Mouse (Mus musculus): ENCODE measurements around the gene Selenof.
"Not testable (repeated sequence)": the region's sequence is repeated elsewhere in the genome, so short reads cannot be mapped to it uniquely, and the experiment has no call there.

The Selenof gene

DNA sequence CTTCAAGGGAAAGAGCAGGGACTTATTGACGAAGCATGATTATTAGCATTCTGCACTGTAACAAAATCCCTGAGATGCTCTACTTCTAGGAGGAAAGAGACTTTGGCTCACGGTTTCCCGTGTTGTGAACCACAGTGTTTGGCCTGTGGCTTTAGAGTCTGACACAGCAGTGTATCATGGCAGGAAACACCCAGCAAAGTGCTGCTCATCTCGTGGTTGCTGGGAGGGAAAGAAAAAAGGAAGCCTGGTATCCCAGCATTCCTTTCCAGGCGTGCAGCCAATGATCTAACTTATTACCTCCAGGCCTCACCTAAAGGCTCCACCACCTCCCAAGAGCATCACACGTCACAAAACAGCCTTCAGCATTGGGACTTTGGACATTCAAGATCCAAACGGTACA is 32.7 kb downstream of the Selenof start:
- DNase-seq (ENCODE audit: low spot score), result no peak

GRCm38 (mm10) chr3:144603558-144603957 is 33.5 kb downstream of the Selenof start:
- DNase-seq (ENCODE audit: low spot score), result no peak

DNA sequence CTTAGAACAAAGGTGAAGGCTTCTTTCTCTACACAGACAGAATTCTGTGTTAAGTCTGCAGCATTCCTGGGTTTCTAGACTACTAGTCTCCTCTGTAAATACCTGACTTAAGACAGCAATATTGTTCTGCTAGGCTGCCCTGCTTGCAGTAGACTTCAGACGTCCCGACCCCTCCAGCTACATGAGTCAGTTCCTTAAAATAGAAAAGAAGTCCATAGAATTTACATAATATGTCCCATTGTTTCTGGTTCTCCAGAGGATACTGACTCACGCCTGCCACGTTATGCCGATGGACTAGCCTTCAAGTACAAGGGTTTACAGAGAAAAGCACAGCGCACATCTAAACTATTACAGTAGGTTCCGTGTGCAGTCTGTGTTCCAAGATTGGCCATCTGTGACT is 34.1 kb downstream of the Selenof start:
- peak; percentile 7 for DNase-seq (ENCODE audit: low spot score)

DNA sequence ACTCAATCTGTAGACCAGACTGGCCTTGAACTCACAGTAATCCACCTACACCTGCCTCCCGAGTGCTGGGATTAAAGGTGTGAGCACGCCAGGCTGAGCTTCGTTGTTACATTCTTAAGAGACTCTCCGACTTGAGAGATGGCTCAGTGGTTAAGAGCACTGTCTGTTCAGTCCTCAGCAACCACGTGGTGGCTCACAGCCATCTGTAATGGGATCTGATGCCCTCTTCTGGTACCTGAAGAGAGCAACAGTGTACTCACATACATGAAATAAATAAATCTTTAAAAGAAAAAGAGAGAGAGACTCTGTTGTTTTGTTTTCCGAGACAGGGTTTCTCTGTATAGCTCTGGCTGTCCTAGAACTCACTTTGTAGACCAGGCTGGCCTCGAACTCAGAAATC is 35.7 kb downstream of the Selenof start:
- DNase-seq (ENCODE audit: low spot score), result not testable (repeated sequence)

- DNase-seq (ENCODE audit: low spot score), result no peak
Measured at GRCm38 (mm10) chr3:144606449-144606848, 36.3 kb downstream of the Selenof start.

- no peak for DNase-seq (ENCODE audit: low spot score)
Measured at GRCm38 (mm10) chr3:144608090-144608489, 38.0 kb downstream of the Selenof start.

GRCm38 (mm10) chr3:144610759-144611158 is 40.7 kb downstream of the Selenof start:
- no peak for DNase-seq (ENCODE audit: low spot score)

DNA sequence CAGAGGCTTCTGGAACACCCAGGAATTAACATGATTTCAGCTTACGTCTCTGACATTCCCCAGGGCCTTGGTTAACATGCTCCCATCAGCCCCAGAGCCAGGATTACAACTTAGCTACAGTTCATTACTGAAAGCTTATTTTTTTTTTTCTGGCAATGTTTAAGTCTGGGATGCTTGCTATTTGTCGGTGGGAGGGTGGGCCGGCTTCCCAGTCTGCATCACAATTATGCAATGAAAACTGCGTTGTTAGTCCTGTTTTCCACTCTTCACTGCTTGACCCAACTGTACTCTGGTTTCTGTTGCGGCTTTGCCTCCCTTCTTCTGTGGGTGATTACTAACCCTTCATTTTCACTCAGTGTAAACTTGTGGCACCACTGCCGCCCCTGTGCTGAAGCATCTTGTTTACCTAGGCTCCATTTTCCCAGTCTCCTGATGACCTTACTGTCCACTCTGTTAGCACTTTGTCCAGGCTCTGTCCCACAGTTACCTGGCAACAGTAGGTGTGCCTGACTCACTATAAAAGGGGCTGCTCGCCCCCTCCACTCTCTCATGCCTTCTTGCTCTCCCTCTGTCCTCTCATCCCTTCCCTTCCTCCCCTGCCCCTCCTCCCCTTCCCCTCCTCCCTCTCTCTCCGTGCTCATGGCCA is 41.6 kb downstream of the Selenof start:
- no peak for DNase-seq (ENCODE audit: low spot score)

DNA sequence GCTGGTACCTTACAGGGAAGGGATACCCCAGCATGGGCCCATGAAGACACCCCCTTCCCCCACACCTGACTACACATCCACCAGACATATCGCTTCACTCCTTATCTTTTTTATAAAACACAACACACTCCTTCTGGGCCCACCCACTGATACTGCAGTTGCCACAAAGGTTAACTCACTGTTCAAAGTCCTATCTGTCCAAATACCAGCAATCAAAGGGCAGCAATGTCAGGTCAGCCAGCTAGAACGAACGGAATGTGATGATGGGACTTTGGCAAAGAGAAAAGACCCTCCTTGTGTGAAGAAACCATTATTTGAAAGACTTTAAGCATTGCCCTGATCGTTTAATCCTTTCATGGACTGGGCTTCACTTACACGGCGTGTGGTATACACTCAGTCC is 42.3 kb downstream of the Selenof start:
- no peak for DNase-seq (ENCODE audit: low spot score)

GRCm38 (mm10) chr3:144614277-144614676 is 44.2 kb downstream of the Selenof start:
- no peak for DNase-seq (ENCODE audit: low spot score)

DNA sequence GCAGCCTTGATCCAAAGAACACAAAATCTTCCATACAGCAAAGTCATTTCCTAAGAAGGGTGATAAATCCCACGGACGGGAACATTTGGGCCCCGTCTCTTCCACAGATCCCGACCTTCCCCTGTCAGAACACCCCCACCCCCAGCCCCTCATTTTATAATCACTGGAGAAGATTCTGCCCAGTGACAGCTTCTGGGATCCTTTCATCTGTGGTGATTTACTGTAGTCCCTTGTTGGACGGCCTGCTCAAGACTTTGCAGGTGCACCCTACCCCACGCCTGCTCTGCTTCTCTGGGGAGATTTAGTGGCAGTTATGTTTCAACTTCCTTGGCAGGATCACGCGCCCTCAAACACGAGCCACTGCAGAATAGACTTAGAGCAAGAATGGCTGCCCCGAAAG is 44.6 kb downstream of the Selenof start:
- no peak for DNase-seq (ENCODE audit: low spot score)

DNA sequence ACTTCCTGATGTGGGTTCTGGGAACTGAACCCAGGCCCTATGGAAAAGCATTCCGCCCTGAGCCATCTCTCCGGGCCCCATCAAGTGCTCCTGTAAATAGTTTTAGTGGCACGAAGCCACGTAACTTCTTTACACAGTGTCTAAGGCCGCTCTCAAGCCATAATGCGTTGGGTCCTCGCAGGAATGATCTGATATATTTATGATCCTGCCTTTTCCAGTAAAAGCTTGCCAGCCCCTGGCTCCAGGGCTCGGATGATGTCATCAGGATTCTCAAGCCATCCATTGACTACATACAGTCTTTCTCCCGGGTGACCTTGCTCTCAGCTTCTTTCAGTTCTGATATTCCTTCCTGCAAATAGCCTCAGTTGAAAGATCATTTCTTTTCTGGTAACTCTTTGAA is 45.4 kb downstream of the Selenof start:
- DNase-seq (ENCODE audit: low spot score), result peak; percentile 29

DNA sequence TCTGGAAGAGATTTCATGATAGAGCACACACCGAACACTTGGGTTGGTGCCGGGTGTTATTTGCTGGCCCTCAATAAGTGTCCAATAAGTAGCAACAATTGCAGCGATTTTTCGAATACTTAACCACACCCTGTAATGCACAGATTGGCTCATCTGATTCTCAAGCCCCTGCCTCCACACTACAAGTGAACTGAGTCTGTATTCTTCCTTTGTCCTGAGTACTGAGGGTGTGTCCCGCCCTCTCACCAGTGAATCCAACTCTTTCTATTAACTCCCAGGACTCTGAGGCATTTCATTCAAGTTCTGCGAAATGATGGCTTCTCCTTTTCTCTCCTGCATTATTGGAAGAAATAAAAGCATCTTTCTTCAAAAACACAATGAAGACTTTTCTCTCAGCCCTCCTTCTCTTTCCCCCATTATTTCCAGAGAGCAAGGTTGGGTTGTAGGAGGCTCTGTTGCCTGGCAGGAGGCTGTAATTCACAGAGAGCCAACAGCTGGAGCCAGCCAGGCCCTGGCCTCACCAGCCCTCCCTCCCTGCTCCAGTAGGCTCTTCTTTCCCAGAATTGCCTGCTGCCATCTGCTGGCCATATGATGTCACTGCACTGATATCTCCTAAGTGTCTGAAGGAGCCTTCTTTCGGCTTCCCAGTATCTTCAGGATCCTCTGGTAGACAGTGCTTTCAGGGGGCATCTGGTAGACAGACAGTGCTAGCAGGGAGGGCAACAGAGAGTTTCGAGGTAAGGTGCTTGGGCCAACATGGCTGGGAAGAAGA is 46.7 kb downstream of the Selenof start:
- peak; percentile 82 for DNase-seq (ENCODE audit: low spot score)

GRCm38 (mm10) chr3:144617633-144618180 is 47.6 kb downstream of the Selenof start:
- no peak for DNase-seq (ENCODE audit: low spot score)

GRCm38 (mm10) chr3:144622930-144623612 is 53.0 kb downstream of the Selenof start:
- DNase-seq (ENCODE audit: low spot score), result no peak

GRCm38 (mm10) chr3:144625691-144626090 is 55.6 kb downstream of the Selenof start:
- no peak for DNase-seq (ENCODE audit: low spot score)

DNA sequence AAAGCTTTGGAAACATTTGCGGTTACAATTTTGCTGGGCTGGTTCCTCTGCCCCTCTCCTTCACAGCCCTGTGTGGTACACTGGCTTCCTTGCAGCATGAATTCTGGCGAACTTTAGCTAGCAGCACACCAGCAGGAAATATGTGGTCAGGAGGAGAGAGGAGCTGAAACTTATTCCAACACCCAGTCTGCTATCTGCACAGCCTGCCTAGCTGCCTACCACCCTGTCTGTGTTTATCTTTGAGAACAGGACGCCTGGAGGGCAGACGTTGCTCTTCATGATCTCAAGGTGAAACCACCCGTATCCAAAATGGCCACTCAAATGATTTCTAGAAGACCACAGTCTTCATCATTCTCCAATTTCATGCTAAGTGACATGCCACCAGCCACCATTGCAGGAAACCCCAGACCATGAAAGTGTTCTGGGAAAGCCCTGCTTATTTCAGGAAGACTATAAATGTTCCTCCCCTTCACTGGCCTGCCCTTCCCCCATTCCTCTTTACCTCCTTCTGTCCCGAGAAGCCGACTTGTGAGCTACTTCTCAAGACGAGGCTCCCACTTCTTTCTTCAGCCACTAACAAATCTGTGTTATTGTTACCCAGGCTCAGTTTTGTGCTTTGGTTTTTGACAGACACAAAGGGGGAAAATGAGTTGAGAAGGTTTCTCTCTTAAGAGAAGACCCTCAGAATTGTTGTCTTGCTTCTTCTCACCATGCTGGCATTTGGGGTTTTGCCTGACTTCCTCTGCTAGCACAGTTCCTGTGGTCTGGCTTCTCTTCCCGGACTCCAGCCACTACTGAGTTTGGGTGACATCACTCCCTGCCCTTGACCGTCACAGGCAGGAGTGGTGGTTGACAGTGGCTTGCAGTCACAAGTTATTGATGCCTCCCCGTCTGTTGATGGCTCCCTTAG is 58.2 kb downstream of the Selenof start:
- DNase-seq (ENCODE audit: low spot score), result no peak

- no peak for DNase-seq (ENCODE audit: low spot score)
Measured at GRCm38 (mm10) chr3:144628915-144629230, 58.8 kb downstream of the Selenof start.

- DNase-seq (ENCODE audit: low spot score), result no peak
Measured at GRCm38 (mm10) chr3:144635236-144635635, 65.1 kb downstream of the Selenof start.

- no peak for DNase-seq (ENCODE audit: low spot score)
Measured at GRCm38 (mm10) chr3:144638110-144638509, 68.0 kb downstream of the Selenof start.

- DNase-seq (ENCODE audit: low spot score), result no peak
Measured at GRCm38 (mm10) chr3:144639387-144639786, 69.3 kb downstream of the Selenof start.

DNA sequence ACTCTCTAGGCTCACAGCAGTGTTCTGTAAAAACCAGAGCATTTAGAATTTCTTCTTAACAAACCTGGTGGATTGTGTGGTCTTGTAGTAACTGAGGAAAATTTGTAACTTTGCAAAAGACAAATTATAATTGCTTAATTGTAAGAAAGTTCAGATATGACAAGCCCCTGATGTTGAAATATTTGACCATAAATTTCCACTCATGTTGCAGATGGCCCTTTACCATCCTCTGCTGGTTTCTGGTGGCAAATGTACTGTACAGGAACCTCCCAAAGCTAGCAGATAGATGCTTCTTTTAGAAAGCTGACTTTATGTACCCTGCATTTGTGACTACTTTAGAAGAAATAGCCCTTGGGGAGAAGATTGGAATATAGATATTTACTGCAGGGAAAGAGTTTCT is 69.9 kb downstream of the Selenof start:
- no peak for DNase-seq (ENCODE audit: low spot score)
